Mouse (Mus musculus): Measurements from ENCODE around the gene Cacnb1.

Cacnb1 gene

GRCm38 (mm10) chr11:98022555-98023371 is at the start of gene Cacnb1:
Gene Cacnb1 (minus strand): TSS chr11:98023034.
- DNase-seq, result peak; percentile 51

GRCm38 (mm10) chr11:98067255-98067654 is 44.4 kb upstream of the Cacnb1 start:
- no peak for DNase-seq

- no peak for DNase-seq
These were observed 43.4 kb upstream of the Cacnb1 start for GRCm38 (mm10) chr11:98066201-98066600.

- DNase-seq, result peak; percentile 33
These were observed 39.2 kb upstream of the Cacnb1 start for GRCm38 (mm10) chr11:98061904-98062562.

GRCm38 (mm10) chr11:98061441-98061840 is 38.6 kb upstream of the Cacnb1 start:
- no peak for DNase-seq

GRCm38 (mm10) chr11:98060104-98060692 is 37.4 kb upstream of the Cacnb1 start:
- DNase-seq, result no peak

- DNase-seq, result peak; percentile 24
These were observed 36.8 kb upstream of the Cacnb1 start for GRCm38 (mm10) chr11:98059662-98060061.

GRCm38 (mm10) chr11:98057998-98058397 is 35.2 kb upstream of the Cacnb1 start:
- DNase-seq, result peak; percentile 26

GRCm38 (mm10) chr11:98057466-98057865 is 34.6 kb upstream of the Cacnb1 start:
- DNase-seq, result no peak

GRCm38 (mm10) chr11:98052989-98053834 is 30.4 kb upstream of the Cacnb1 start, which contains the start of gene Stac2:
Gene Stac2 (minus strand): TSS chr11:98053462.
- peak; percentile 77 for DNase-seq

- no peak for DNase-seq
These were observed 29.5 kb upstream of the Cacnb1 start for GRCm38 (mm10) chr11:98052129-98052988.

- DNase-seq, result no peak
These were observed 28.8 kb upstream of the Cacnb1 start for GRCm38 (mm10) chr11:98051611-98052128.

- DNase-seq, result no peak
These were observed 28.1 kb upstream of the Cacnb1 start for GRCm38 (mm10) chr11:98050940-98051339.

- DNase-seq, result no peak
These were observed 27.6 kb upstream of the Cacnb1 start for GRCm38 (mm10) chr11:98050520-98050815.

- no peak for DNase-seq
These were observed 27.1 kb upstream of the Cacnb1 start for GRCm38 (mm10) chr11:98049672-98050519.

- peak; percentile 87 for DNase-seq
These were observed 24.9 kb upstream of the Cacnb1 start for GRCm38 (mm10) chr11:98047745-98048144.

- DNase-seq, result no peak
These were observed 23.6 kb upstream of the Cacnb1 start for GRCm38 (mm10) chr11:98046466-98046865.

GRCm38 (mm10) chr11:98045596-98045995 is 22.8 kb upstream of the Cacnb1 start:
- DNase-seq, result no peak

GRCm38 (mm10) chr11:98044074-98044473 is 21.2 kb upstream of the Cacnb1 start:
- DNase-seq, result no peak

- no peak for DNase-seq
These were observed 19.9 kb upstream of the Cacnb1 start for GRCm38 (mm10) chr11:98042741-98043140.

- no peak for DNase-seq
These were observed 18.1 kb upstream of the Cacnb1 start for GRCm38 (mm10) chr11:98040975-98041374.

Measured in cerebellum, adult 11 months (tissue).